24 mouse cellular contexts compared by ENCODE assay signal in genomic region chr5:62842955-62843730, GRCm38 (mm10). TPM values are rescaled to one million over a fixed set of nuclear protein-coding genes. Genes with fewer than 3 reads are reported as not detected.
DNase-seq lines count a peak whose midpoint lies in the region; ATAC-seq lines count a peak whose summit lies in the region.
"Had no signal": no experiment of that assay in that cellular context is flagged by ENCODE, and none has a peak within 500 bp of the region (broad histone marks: within the 10 kb centered on the region; RNA-seq: fewer than 3 reads in every experiment).

No protein-coding gene starts in this region.

- DNase-seq in 416B (ENCODE audit: low read depth), result peak; percentile 8
- no peak for DNase-seq in right cerebral cortex, postnatal 4 days
- no peak for DNase-seq in adrenal gland, postnatal 36 days
- no peak for DNase-seq in adrenal gland, adult 8-10 months
- DNase-seq in adrenal gland, postnatal 14 days, result no peak
- DNase-seq: adrenal gland, postnatal 10 days; B cell, adult 2 months; cerebellum, adult 11 months; cerebellum, adult 18-20 months; cerebellum, adult 8-10 months; cerebellum, adult 9-11 months; cerebellum, postnatal 14 days; cerebellum, postnatal 36 days had no signal

- ATAC-seq in common myeloid progenitor, adult 5-6 weeks (replicated peaks; ENCODE audit: low read depth, poor library complexity, severe bottlenecking), result peak; percentile 84
- peak; percentile 57 for ATAC-seq in megakaryocyte, adult 5-6 weeks (ENCODE audit: poor library complexity, severe bottlenecking)
- peak; percentile 60 for ATAC-seq in monocyte, adult 5-6 weeks (replicated peaks; ENCODE audit: insufficient number of reproducible peaks, low FRiP score, low TSS enrichment, poor library complexity, severe bottlenecking)
- ATAC-seq: activated CD4-positive, CD25-positive, alpha-beta regulatory T cell, adult 4 months; CD4-positive, CD25-positive, alpha-beta regulatory T cell, adult 4 months; forebrain, embryonic 14.5 days; forebrain, embryonic 16.5 days; Patski had no signal

RNA-seq across cellular contexts. Expression of gene Dthd1, which starts 29.5 kb away (rescaled TPM):
- total RNA-seq in common myeloid progenitor, adult 5-6 weeks (2017), result not detected in 2 replicates
- not detected in 2 replicates for total RNA-seq in megakaryocyte, adult 5-6 weeks (2015)
- not detected in 2 replicates for total RNA-seq in megakaryocyte, adult 5-6 weeks (2017)
- not detected in 3 replicates for total RNA-seq in monocyte, adult 5-6 weeks (2017)
- not detected for total RNA-seq in adrenal gland, postnatal 36 days (2021)
- not detected for total RNA-seq in adrenal gland, adult 8-10 months (2022)
- total RNA-seq in adrenal gland, postnatal 14 days (2021), result not detected in 2 replicates
- total RNA-seq: adrenal gland, adult 18-20 months; adrenal gland, postnatal 10 days; adrenal gland, postnatal 4 days; CH12.LX had no signal
